Mouse (Mus musculus) telencephalon, adult 2 months (tissue): Measurements from ENCODE around the gene Maats1.

Experiments
- DNase-seq: peaks from one replicate; pipeline ENCODE4 v3.0.0-alpha.2; 2011; ENCODE audit warnings: low read depth, low spot score

Gene Maats1

GRCm38 (mm10) chr16:38370633-38371374 is 28.9 kb upstream of the Maats1 start:
- no peak for DNase-seq

GRCm38 (mm10) chr16:38369992-38370484 is 28.1 kb upstream of the Maats1 start:
- no peak for DNase-seq

- no peak for DNase-seq
These were observed 27.5 kb upstream of the Maats1 start for GRCm38 (mm10) chr16:38369431-38369830.

DNA sequence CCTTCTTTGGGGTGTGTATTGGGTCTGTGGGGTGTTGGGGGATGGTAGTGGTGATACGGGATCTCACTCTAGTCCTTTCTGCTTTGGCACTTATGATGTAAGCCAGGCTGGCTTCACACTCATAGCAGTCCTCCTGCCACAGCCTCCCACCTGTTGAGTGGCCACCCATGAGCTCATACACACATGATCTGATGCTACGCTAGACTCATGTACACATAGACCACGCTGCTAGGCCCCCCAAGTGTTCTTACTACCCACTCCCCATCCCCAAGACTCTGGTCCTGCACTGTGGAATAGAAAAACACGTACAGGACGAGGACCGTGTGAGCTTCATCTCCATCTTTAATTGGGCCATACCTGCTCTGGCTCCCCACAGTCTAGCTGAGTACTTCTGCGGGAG is 27.1 kb upstream of the Maats1 start:
- no peak for DNase-seq

- DNase-seq, result peak; percentile 92
These were observed 26.4 kb upstream of the Maats1 start for GRCm38 (mm10) chr16:38368336-38368735.

DNA sequence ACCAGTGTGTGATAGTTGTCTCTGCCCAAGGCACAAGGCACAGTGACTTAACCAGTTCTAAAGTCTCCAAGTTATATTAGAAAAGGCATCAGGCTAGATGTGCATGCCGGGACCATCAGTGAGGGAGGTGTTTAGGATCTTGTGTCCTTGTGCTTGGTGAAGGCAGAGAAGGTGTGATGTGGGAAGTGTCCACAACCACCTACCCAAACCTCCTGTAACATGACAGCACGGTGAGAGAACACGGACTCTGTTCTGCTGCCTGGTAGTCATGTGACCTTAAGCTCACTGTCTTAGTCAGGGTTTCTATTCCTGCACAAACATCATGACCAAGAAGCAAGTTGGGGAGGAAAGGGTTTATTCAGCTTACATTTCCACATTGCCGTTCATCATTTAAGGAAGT is 24.3 kb upstream of the Maats1 start:
- DNase-seq, result no peak

DNA sequence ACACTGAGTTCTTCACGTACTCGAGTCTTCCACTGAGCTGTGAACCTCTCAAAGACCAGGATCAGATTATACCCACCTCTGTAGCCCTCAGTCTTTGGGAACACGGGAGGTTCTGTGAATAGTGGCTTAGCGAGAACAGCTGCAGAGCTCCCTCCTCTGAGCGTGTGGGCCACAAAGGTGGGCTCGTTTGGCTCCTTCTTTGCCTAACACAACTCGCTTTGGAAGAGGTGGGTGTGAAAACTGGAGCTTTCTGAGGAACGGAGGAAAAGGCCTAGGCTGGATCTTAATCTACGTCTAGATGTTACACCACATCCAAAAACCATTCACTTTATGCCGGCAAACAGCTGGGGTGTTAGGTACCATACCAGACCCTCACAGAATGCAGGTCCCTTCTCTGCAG is 23.4 kb upstream of the Maats1 start:
- DNase-seq, result no peak

- no peak for DNase-seq
These were observed 21.7 kb upstream of the Maats1 start for GRCm38 (mm10) chr16:38363657-38364056.

GRCm38 (mm10) chr16:38363256-38363595 is 21.3 kb upstream of the Maats1 start:
- no peak for DNase-seq

DNA sequence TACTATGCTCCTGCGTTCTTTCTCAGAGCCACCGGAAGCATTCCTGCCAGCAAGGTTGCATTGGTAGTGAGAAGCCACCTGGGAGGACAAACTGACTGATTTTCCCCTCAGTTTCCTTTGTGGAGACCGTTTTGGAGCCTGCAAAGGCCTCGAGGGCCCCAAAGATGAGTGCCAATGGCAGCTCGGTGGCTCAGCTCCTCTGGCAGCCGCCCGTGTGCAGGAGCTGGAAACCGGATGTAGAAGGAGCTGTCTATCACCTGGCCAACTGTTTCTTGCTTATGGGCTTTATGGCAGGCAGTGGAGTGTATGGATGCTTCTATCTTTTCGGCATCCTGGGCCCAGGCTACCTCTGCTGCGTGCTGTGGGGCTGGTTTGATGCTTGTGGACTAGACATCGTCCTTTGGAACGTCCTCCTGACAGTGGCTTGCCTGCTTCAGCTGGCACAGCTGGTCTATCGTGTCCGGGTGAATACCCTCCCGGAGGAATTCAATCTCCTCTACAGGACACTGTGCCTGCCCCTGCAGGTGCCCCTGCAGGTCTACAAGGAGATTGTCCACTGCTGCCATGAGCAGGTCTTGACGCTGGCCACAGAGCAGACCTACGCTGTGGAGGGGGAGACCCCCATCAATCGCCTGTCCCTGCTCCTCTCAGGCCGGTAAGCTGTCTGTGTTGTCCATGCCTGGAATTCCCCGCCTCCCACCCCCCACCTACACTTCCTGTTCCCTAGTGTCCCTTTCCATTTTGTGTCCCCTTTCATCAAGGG is 20.7 kb upstream of the Maats1 start:
- no peak for DNase-seq

DNA sequence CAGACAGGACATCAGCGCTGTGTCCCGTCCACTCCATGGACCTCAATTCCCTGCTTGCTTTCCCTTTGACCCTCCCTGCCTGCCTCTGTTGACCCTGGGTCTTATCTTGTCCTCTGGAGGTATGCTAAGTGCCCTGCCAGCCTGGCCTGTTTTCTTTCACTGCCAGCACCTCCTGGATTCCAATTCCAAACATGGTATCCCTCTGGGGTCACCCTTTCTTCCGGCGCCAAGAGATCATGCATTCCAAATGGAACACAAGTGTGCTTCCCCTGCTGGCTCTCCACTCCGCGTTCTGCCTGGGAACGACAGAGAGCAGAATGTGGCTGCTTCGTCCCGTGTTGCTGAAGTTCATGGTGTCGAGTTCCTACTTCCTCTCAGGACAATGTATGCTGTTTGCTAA is 20.0 kb upstream of the Maats1 start, which contains the start of gene Popdc2:
Gene Popdc2 (plus strand): TSS at position 277 of the 400 bp plus-strand sequence.
- no peak for DNase-seq

DNA sequence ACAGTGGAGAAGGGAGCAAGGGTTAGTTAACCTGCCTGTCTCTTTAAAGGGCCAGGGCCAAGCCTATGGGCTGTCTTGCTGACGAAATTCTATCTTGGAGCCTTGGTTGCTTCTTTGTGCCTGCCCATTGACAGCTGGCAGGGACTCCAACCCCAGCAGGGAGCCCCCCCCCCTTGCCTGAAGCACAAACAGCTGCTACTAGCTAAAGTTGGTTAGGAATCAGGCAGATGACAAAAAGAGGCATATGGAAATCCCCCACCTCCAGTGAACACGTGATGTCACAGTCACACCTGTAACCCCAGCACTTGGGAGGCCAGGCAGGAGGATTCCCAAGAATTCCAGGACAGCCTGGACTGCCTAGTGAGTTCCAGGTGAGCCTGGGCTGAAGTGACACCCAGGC is 18.4 kb upstream of the Maats1 start:
- no peak for DNase-seq

- no peak for DNase-seq
These were observed 17.9 kb upstream of the Maats1 start for GRCm38 (mm10) chr16:38359857-38360256.

DNA sequence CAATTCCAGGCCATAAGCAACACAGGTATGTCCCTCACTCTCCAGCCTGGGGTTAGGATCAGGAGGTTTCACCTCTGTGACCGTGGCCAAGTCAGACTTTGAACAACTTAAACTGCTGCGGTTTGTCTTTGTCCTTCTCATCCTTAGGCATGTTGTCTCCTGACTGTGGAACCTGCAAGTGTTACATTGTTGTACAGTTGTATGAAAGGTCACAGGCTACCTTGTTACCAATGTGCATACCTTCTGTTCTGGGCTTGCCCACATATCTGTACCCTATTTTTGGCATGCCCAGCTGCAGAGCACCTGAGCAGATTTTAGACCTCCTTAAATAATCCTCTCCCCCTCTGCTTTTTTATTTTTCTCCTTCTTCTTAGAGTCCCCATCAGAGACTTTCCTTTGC is 17.3 kb upstream of the Maats1 start:
- DNase-seq, result no peak

DNA sequence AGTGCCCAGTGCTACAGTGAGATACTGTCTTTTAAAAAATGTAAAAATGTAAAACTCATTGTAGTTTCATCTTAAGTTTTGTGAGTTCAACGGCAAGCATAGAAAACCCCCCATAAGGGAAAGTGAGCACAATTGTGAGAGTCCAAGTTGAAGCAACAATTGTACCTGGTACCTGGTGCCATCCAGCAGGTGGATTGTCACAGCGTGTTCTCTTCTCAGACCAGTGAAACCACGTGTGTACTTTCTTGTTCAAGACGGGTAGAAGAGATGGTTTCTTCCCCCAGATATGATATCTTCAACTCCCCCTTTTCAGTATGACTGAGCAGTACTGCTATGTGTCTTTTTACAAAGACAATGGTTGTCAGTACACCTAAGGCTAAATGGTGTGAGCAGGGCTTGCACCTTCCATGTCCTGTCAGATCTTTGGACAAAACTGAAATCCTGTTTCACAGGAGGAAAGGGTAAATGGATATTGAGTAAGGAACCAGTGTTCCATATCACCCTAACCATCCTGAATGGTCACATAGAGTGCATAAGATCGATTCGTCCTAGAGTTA is 16.4 kb upstream of the Maats1 start:
- DNase-seq, result no peak

GRCm38 (mm10) chr16:38354185-38354913 is 12.4 kb upstream of the Maats1 start:
- DNase-seq, result no peak

DNA sequence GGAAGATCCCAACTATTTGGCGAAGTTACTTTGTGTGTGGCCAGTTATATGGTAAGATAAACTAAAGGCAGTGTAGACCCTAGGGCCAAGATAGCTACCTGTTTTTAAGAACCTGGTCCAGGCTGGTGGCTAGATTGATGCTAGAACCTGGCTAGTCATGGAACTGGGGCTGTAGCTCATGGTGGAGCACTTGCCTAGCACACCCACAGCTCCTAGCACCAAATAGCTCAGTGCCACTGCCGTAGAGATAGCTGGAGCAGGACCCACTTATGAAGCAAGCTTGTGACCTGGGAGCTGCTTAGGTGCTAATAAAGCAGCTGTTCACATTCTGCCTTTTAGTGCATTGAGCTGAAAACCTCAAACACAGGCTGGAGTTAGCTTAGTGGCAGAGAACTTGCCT is 11.7 kb upstream of the Maats1 start:
- no peak for DNase-seq

GRCm38 (mm10) chr16:38352851-38353250 is 10.9 kb upstream of the Maats1 start:
- no peak for DNase-seq

- DNase-seq, result no peak
These were observed 10.1 kb upstream of the Maats1 start for GRCm38 (mm10) chr16:38352031-38352430.

- DNase-seq, result no peak
These were observed 9.0 kb upstream of the Maats1 start for GRCm38 (mm10) chr16:38350939-38351338.

GRCm38 (mm10) chr16:38350361-38350855 is 8.5 kb upstream of the Maats1 start:
- DNase-seq, result no peak

GRCm38 (mm10) chr16:38349881-38350280 is 7.9 kb upstream of the Maats1 start:
- DNase-seq, result no peak
